ENCODE assay signal across 9 mouse cellular contexts in the genomic region with DNA sequence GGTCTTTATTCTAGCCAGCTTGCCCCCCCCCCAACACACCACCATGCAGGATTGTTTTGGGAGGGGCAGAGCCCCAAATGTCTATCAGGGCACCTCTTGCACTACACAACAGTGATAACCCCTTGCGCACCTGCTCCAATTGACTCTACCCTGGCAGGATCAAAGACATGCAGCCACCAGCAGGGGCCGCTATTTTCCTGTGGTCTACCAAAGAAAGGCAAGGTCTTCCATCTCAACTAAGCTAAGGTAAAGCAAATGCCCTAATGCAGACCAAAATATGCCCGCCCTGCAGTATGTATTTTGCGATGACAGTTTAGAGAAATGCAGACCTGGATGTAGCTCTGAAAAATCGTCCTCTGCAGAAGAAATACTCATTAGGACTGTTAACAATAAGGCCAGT. TPM values are rescaled to one million over a fixed set of nuclear protein-coding genes. Genes with fewer than 3 reads are reported as not detected.
A peak's percentile ranks its signal among the peaks of the same experiment; 100 is the strongest.
DNase-seq lines count a peak whose midpoint lies in the region; ATAC-seq lines count a peak whose summit lies in the region.
"Had no signal": no experiment of that assay in that cellular context is flagged by ENCODE, and none has a peak within 500 bp of the region (broad histone marks: within the 10 kb centered on the region; RNA-seq: fewer than 3 reads in every experiment).

No protein-coding gene starts in this region.

- H3K27me3 ChIP-seq in heart, embryonic 12.5 days (replicated peaks) = no peaks in the 10 kb centered on the region

- no peak overlapping the region for H3K4me3 ChIP-seq in heart, embryonic 12.5 days

- H3K27ac ChIP-seq in heart, embryonic 12.5 days (ENCODE audit: poor library complexity, severe bottlenecking) = no peak overlapping the region

- no peak overlapping the region for H3K9ac ChIP-seq in heart, embryonic 12.5 days

- no peak overlapping the region for H3K4me2 ChIP-seq in heart, embryonic 12.5 days

- peak; percentile 76 to 90 for DNase-seq in heart, adult 18-20 months
- DNase-seq in adrenal gland, adult 18-20 months (ENCODE audit: low spot score in 2 of 2) = peak; percentile 80 to 87
- DNase-seq in embryo, embryonic 11 days = peak; percentile 89
- peak; percentile 42 for DNase-seq in heart, postnatal 25 days (ENCODE audit: low spot score)
- peak; percentile 69 to 82 for DNase-seq in left cerebral cortex, postnatal 14 days (ENCODE audit: low spot score in 2 of 2)
- peak; percentile 74 for DNase-seq in testis, postnatal 14 days (ENCODE audit: low spot score)

- 13% methylated on average over 5 of the region's 5 CpGs for WGBS in heart, embryonic 12.5 days

- intact Hi-C loops in heart, postnatal 25 days (cut with DNase I) = loop anchor here (1.0 to 5.0 kb wide), 3 partner anchors 68 to 238 kb away; no protein-coding TSS in a partner anchor
- intact Hi-C loops in left cerebral cortex, postnatal 14 days (cut with DNase I) = loop anchor here (5.0 kb wide), 2 partner anchors 68 to 128 kb away; no protein-coding TSS in a partner anchor

- ATAC-seq in heart, embryonic 12.5 days (ENCODE audit: insufficient number of reproducible peaks, low FRiP score) = no peak
- ATAC-seq in neutrophil, adult 5-6 weeks (ENCODE audit: extremely low read depth, insufficient number of reproducible peaks, low FRiP score, poor library complexity, severe bottlenecking) = peak; percentile 58

- peaks cover 15% of the 10 kb centered on the region for H3K4me1 ChIP-seq in heart, embryonic 12.5 days (replicated peaks)

- no peaks in the 10 kb centered on the region for H3K9me3 ChIP-seq in heart, embryonic 12.5 days (replicated peaks)

- no peaks in the 10 kb centered on the region for H3K36me3 ChIP-seq in heart, embryonic 12.5 days

RNA-seq across cellular contexts. Expression of gene Nfatc2ip, which starts 3.0 kb away (rescaled TPM):
- total RNA-seq in heart, adult 18-20 months (2021) = 1 to 10 TPM; 3.8 to 3.9 TPM
- 1.7 and 2.2 TPM in 2 replicates for polyA plus RNA-seq in heart, embryonic 12.5 days (2016; fragmentation: Nextera tagmentation; extraction: Ambion mirVana)
- total RNA-seq in adrenal gland, adult 18-20 months (2021) = 1 to 10 TPM; 5.1 to 6.0 TPM
- total RNA-seq in heart, postnatal 25 days (2021) = 1 to 10 TPM; 4.5 to 5.4 TPM
- total RNA-seq in left cerebral cortex, postnatal 14 days (2021) = 1 to 10 TPM; 5.1 to 7.4 TPM
- 13.9 and 14.1 TPM in 2 replicates for total RNA-seq in neutrophil, adult 5-6 weeks (2017)

RNA-seq across cellular contexts. Expression of gene Cd19, which starts 15.1 kb away (rescaled TPM):
- total RNA-seq in heart, adult 18-20 months (2021) = 1 to 10 TPM in 1 of 2 experiments, under 1 TPM in 1; 0.32 to 4.2 TPM
- polyA plus RNA-seq in heart, embryonic 12.5 days (2016; fragmentation: Nextera tagmentation; extraction: Ambion mirVana) = not detected in 2 replicates
- total RNA-seq in adrenal gland, adult 18-20 months (2021) = under 1 TPM; 0.19 to 0.50 TPM
- total RNA-seq in heart, postnatal 25 days (2021) = 1 to 10 TPM in 1 of 2 experiments, under 1 TPM in 1; 0.70 to 1.4 TPM
- total RNA-seq in left cerebral cortex, postnatal 14 days (2021) = not detected
- 585 and 589 TPM in 2 replicates for total RNA-seq in neutrophil, adult 5-6 weeks (2017)
- polyA plus RNA-seq: neural tube, embryonic 14.5 days had no signal

RNA-seq across cellular contexts. Expression of gene Spns1, which starts 22.3 kb away (rescaled TPM):
- 10 to 100 TPM; 24.8 to 25.8 TPM for total RNA-seq in heart, adult 18-20 months (2021)
- 45.1 TPM in 2 replicates for polyA plus RNA-seq in heart, embryonic 12.5 days (2016; fragmentation: Nextera tagmentation; extraction: Ambion mirVana)
- 10 to 100 TPM; 38.2 to 44.1 TPM for total RNA-seq in adrenal gland, adult 18-20 months (2021)
- total RNA-seq in heart, postnatal 25 days (2021) = 10 to 100 TPM; 33.0 to 34.6 TPM
- total RNA-seq in left cerebral cortex, postnatal 14 days (2021) = 10 to 100 TPM; 83.2 to 86.3 TPM
- total RNA-seq in neutrophil, adult 5-6 weeks (2017) = 14.8 and 16.5 TPM in 2 replicates

RNA-seq across cellular contexts. Expression of gene Rabep2, which starts 29.0 kb away (rescaled TPM):
- total RNA-seq in heart, adult 18-20 months (2021) = 1 to 10 TPM; 5.5 to 7.5 TPM
- polyA plus RNA-seq in heart, embryonic 12.5 days (2016; fragmentation: Nextera tagmentation; extraction: Ambion mirVana) = 23.3 and 23.9 TPM in 2 replicates
- 10 to 100 TPM; 42.2 to 43.2 TPM for total RNA-seq in adrenal gland, adult 18-20 months (2021)
- total RNA-seq in heart, postnatal 25 days (2021) = 1 to 10 TPM; 4.6 to 4.9 TPM
- 10 to 100 TPM; 11.4 to 12.6 TPM for total RNA-seq in left cerebral cortex, postnatal 14 days (2021)
- total RNA-seq in neutrophil, adult 5-6 weeks (2017) = 117 and 130 TPM in 2 replicates

RNA-seq across cellular contexts. Expression of gene Lat, which starts 30.2 kb away (rescaled TPM):
- 1 to 10 TPM in 1 of 2 experiments, under 1 TPM in 1; 0.52 to 5.7 TPM for total RNA-seq in heart, adult 18-20 months (2021)
- polyA plus RNA-seq in heart, embryonic 12.5 days (2016; fragmentation: Nextera tagmentation; extraction: Ambion mirVana) = 3.4 and 3.8 TPM in 2 replicates
- total RNA-seq in adrenal gland, adult 18-20 months (2021) = 1 to 10 TPM in 1 of 2 experiments, under 1 TPM in 1; 0.70 to 1.4 TPM
- under 1 TPM; 0.67 to 0.91 TPM for total RNA-seq in heart, postnatal 25 days (2021)
- under 1 TPM; 0.30 to 0.33 TPM for total RNA-seq in left cerebral cortex, postnatal 14 days (2021)
- 31.4 and 34.8 TPM in 2 replicates for total RNA-seq in neutrophil, adult 5-6 weeks (2017)

Comparison
In these comparisons a context has a peak if more than half of its experiments do, and no peak if none do; other contexts are left out.
1. RNA of gene Cd19, which starts 15.1 kb away (total RNA-seq): 585 to 589 TPM in neutrophil, adult 5-6 weeks; 0.32 to 4.2 TPM in heart, adult 18-20 months, 0.70 to 1.4 TPM in heart, postnatal 25 days, 0.19 to 0.50 TPM in adrenal gland, adult 18-20 months and not detected in left cerebral cortex, postnatal 14 days; every median in the first group is over 100 times any median in the second.
2. Peak in every context shown above with its lines, with median percentiles within 50 percentile points of each other: DNase-seq.